11 mouse cellular contexts compared by ENCODE assay signal in genomic region chr5:140646171-140646570, GRCm38 (mm10). TPM values are rescaled to one million over a fixed set of nuclear protein-coding genes. Genes with fewer than 3 reads are reported as not detected.
DNase-seq lines count a peak whose midpoint lies in the region; ATAC-seq and TF ChIP-seq lines count a peak whose summit lies in the region.
"Had no signal": no experiment of that assay in that cellular context is flagged by ENCODE, and none has a peak within 500 bp of the region (broad histone marks: within the 10 kb centered on the region; RNA-seq: fewer than 3 reads in every experiment).

No protein-coding gene starts in this region.

- H3K9me3 ChIP-seq in lung, embryonic 15.5 days: no peaks in the 10 kb centered on the region
- H3K9me3 ChIP-seq in limb, embryonic 12.5 days: no peaks in the 10 kb centered on the region

- no peak overlapping the region for H3K9ac ChIP-seq in lung, embryonic 15.5 days
- 0 out of 2 replicates have a peak overlapping the region, but pooled peaks have one; percentile 99 for H3K9ac ChIP-seq in limb, embryonic 12.5 days (replicated peaks)

- no peak for DNase-seq in cerebellum, adult 2 months
- no peak for DNase-seq in cerebellum, adult 18-20 months
- no peak for DNase-seq in lung, postnatal 25 days (ENCODE audit: low spot score)
- no peak for DNase-seq in embryo, embryonic 11 days
- DNase-seq: kidney, adult 18-20 months; retina, postnatal 1 day; thymus, postnatal 25 days had no signal

- 57% methylated on average over 6 of the region's 6 CpGs for WGBS in cerebellum, adult 2 months
- WGBS in lung, embryonic 15.5 days: 80% methylated on average over 6 of the region's 6 CpGs
- 91% methylated on average over 6 of the region's 6 CpGs for WGBS in limb, embryonic 12.5 days
- 22% methylated on average over 6 of the region's 6 CpGs for WGBS in olfactory bulb, adult 2 months

- H3K4me3 ChIP-seq in cerebellum, adult 2 months (replicated peaks; ENCODE audit: insufficient read depth, low read depth, low read length): peak overlapping the region; percentile 97
- no peak overlapping the region for H3K4me3 ChIP-seq in lung, embryonic 15.5 days
- H3K4me3 ChIP-seq in limb, embryonic 12.5 days (replicated peaks): peak overlapping the region; percentile 96
- H3K4me3 ChIP-seq in olfactory bulb, adult 2 months (ENCODE audit: insufficient read depth, low read depth, low read length): peak overlapping the region; percentile 96

- ATAC-seq in lung, embryonic 15.5 days (ENCODE audit: borderline replicate concordance, extremely low read depth, low FRiP score, low TSS enrichment): no peak
- ATAC-seq in limb, embryonic 12.5 days (ENCODE audit: insufficient number of reproducible peaks, insufficient read depth, low FRiP score, low TSS enrichment, low read depth): no peak
- no peak for ATAC-seq in megakaryocyte-erythroid progenitor cell, adult 5-6 weeks (replicated peaks; ENCODE audit: low FRiP score, low TSS enrichment, poor library complexity, severe bottlenecking)

- no peaks in the 10 kb centered on the region for H3K36me3 ChIP-seq in lung, embryonic 15.5 days
- H3K36me3 ChIP-seq in limb, embryonic 12.5 days: peaks cover 38% of the 10 kb centered on the region

- no peaks in the 10 kb centered on the region for H3K27me3 ChIP-seq in cerebellum, adult 2 months (ENCODE audit: control insufficient read depth, insufficient read depth, low read length)
- H3K27me3 ChIP-seq in lung, embryonic 15.5 days: no peaks in the 10 kb centered on the region
- no peaks in the 10 kb centered on the region for H3K27me3 ChIP-seq in limb, embryonic 12.5 days

- no peak overlapping the region for H3K27ac ChIP-seq in cerebellum, adult 2 months (ENCODE audit: insufficient read depth, low read length)
- no peak overlapping the region for H3K27ac ChIP-seq in lung, embryonic 15.5 days
- H3K27ac ChIP-seq in limb, embryonic 12.5 days: no peak overlapping the region
- H3K27ac ChIP-seq in olfactory bulb, adult 2 months (ENCODE audit: insufficient read depth, low read depth, low read length): peak overlapping the region; percentile 97

- no peak for TF ChIP-seq POLR2A in cerebellum, adult 2 months (IDR thresholded peaks at IDR 0.05; ENCODE audit: borderline replicate concordance, insufficient read depth, low read length)
- no peak for TF ChIP-seq POLR2A in olfactory bulb, adult 2 months (IDR thresholded peaks at IDR 0.05; ENCODE audit: insufficient read depth, low read depth, low read length)

- no peak for TF ChIP-seq CTCF in cerebellum, adult 2 months (IDR thresholded peaks at IDR 0.05; ENCODE audit: borderline replicate concordance, insufficient read depth, low read depth, low read length)
- TF ChIP-seq CTCF in olfactory bulb, adult 2 months (IDR thresholded peaks at IDR 0.05; ENCODE audit: insufficient read depth, low read depth, low read length): no peak

- peaks cover 30% of the 10 kb centered on the region for H3K4me1 ChIP-seq in cerebellum, adult 2 months (ENCODE audit: control insufficient read depth, insufficient read depth, low read length)
- H3K4me1 ChIP-seq in lung, embryonic 15.5 days: peaks cover 66% of the 10 kb centered on the region
- H3K4me1 ChIP-seq in limb, embryonic 12.5 days (replicated peaks): peaks cover 68% of the 10 kb centered on the region
- peaks cover 64% of the 10 kb centered on the region for H3K4me1 ChIP-seq in olfactory bulb, adult 2 months (ENCODE audit: control insufficient read depth, insufficient read depth, low read length)

- peak overlapping the region; percentile 83; the same call in 1 of the 2 replicates for H3K4me2 ChIP-seq in lung, embryonic 15.5 days
- H3K4me2 ChIP-seq in limb, embryonic 12.5 days: peak overlapping the region; percentile 97

RNA-seq across cellular contexts. Expression of gene Ttyh3, which starts 2.7 kb away (rescaled TPM):
- polyA plus RNA-seq in cerebellum, adult 2 months (2012; rRNA removed): 86.0 and 96.1 TPM in 2 replicates
- polyA plus RNA-seq in lung, embryonic 15.5 days (2015; fragmentation: Nextera tagmentation; extraction: Ambion mirVana): 38.0 and 39.1 TPM in 2 replicates
- polyA plus RNA-seq in limb, embryonic 12.5 days (2016; fragmentation: Nextera tagmentation; extraction: Ambion mirVana): 48.8 and 58.0 TPM in 2 replicates
- not detected in 2 replicates for polyA plus RNA-seq in olfactory bulb, adult 2 months (2012; ENCODE audit: insufficient read depth, insufficient read length, low replicate concordance, missing spikeins)
- total RNA-seq in megakaryocyte-erythroid progenitor cell, adult 5-6 weeks (2014; fragmentation: Nextera tagmentation): 26.7 and 32.2 TPM in 2 replicates
- total RNA-seq in megakaryocyte-erythroid progenitor cell, adult 5-6 weeks (2017): 5.6 and 8.6 TPM in 2 replicates

RNA-seq across cellular contexts. Expression of gene Lfng, which starts 39.1 kb away (rescaled TPM):
- 48.7 and 53.4 TPM in 2 replicates for polyA plus RNA-seq in cerebellum, adult 2 months (2012; rRNA removed)
- 22.5 and 27.8 TPM in 2 replicates for polyA plus RNA-seq in lung, embryonic 15.5 days (2015; fragmentation: Nextera tagmentation; extraction: Ambion mirVana)
- 10.3 and 10.8 TPM in 2 replicates for polyA plus RNA-seq in limb, embryonic 12.5 days (2016; fragmentation: Nextera tagmentation; extraction: Ambion mirVana)
- not detected in 2 replicates for polyA plus RNA-seq in olfactory bulb, adult 2 months (2012; ENCODE audit: insufficient read depth, insufficient read length, low replicate concordance, missing spikeins)
- 17.6 and 38.9 TPM in 2 replicates for total RNA-seq in megakaryocyte-erythroid progenitor cell, adult 5-6 weeks (2014; fragmentation: Nextera tagmentation)
- total RNA-seq in megakaryocyte-erythroid progenitor cell, adult 5-6 weeks (2017): 21.3 and 22.9 TPM in 2 replicates

RNA-seq across cellular contexts. Expression of gene Iqce, which starts 56.0 kb away (rescaled TPM):
- 33.7 and 40.1 TPM in 2 replicates for polyA plus RNA-seq in cerebellum, adult 2 months (2012; rRNA removed)
- polyA plus RNA-seq in lung, embryonic 15.5 days (2015; fragmentation: Nextera tagmentation; extraction: Ambion mirVana): 21.9 and 22.3 TPM in 2 replicates
- polyA plus RNA-seq in limb, embryonic 12.5 days (2016; fragmentation: Nextera tagmentation; extraction: Ambion mirVana): 26.0 and 28.8 TPM in 2 replicates
- polyA plus RNA-seq in olfactory bulb, adult 2 months (2012; ENCODE audit: insufficient read depth, insufficient read length, low replicate concordance, missing spikeins): not detected in 2 replicates
- total RNA-seq in megakaryocyte-erythroid progenitor cell, adult 5-6 weeks (2014; fragmentation: Nextera tagmentation): 23.0 and 24.6 TPM in 2 replicates
- total RNA-seq in megakaryocyte-erythroid progenitor cell, adult 5-6 weeks (2017): 5.6 and 13.0 TPM in 2 replicates

RNA-seq across cellular contexts. Expression of gene Brat1, which starts 58.6 kb away (rescaled TPM):
- polyA plus RNA-seq in cerebellum, adult 2 months (2012; rRNA removed): 23.8 and 24.1 TPM in 2 replicates
- polyA plus RNA-seq in lung, embryonic 15.5 days (2015; fragmentation: Nextera tagmentation; extraction: Ambion mirVana): 22.6 and 24.2 TPM in 2 replicates
- polyA plus RNA-seq in limb, embryonic 12.5 days (2016; fragmentation: Nextera tagmentation; extraction: Ambion mirVana): 22.4 and 23.5 TPM in 2 replicates
- not detected in 2 replicates for polyA plus RNA-seq in olfactory bulb, adult 2 months (2012; ENCODE audit: insufficient read depth, insufficient read length, low replicate concordance, missing spikeins)
- total RNA-seq in megakaryocyte-erythroid progenitor cell, adult 5-6 weeks (2014; fragmentation: Nextera tagmentation): 24.7 and 25.7 TPM in 2 replicates
- total RNA-seq in megakaryocyte-erythroid progenitor cell, adult 5-6 weeks (2017): 14.9 and 15.7 TPM in 2 replicates
